Mouse (Mus musculus) macrophage (primary cell): ENCODE results near the gene Vsig8. TPM values are rescaled to one million over a fixed set of nuclear protein-coding genes. Genes with fewer than 3 reads are reported as not detected.

ENCODE experiments used
- H3K27ac ChIP-seq: fragments of 350-480 bp; formaldehyde crosslinking; 2 replicates; pipeline ENCODE4 v1.9.0; 2021
- H3K36me3 ChIP-seq: fragments of 350-480 bp; formaldehyde crosslinking; 2 replicates; pipeline ENCODE4 v1.9.0; 2021; ENCODE audit errors: inconsistent target
- H3K4me3 ChIP-seq: fragments of 350-480 bp; formaldehyde crosslinking; 2 replicates; pipeline ENCODE4 v1.9.0; 2021; ENCODE audit errors: inconsistent target
- H3K79me2 ChIP-seq: fragments of 350-480 bp; formaldehyde crosslinking; 2 replicates; pipeline ENCODE4 v1.9.0; 2021; ENCODE audit errors: inconsistent target
- WGBS: methylation state at CpG from one replicate; pipeline ENCODE4 v1.1.7; 2026; ENCODE audit warnings: inconsistent platforms; ENCODE audit not compliant: missing documents; 5-methylcytosine and 5-hydroxymethylcytosine counted together
- polyA plus RNA-seq: library from polyadenylated mRNA; stranded (reverse); fragments of 250-400 nt; gene quantifications from 3 replicates; pipeline ENCODE4 v1.2.4, GENCODE M21; 2018; ENCODE audit warnings: inconsistent platforms

Vsig8 gene
- polyA plus RNA-seq, 1 experiment from 2014 or later = 0.37 TPM

- no peak overlapping the region for H3K4me3 ChIP-seq
- no peak overlapping the region for H3K27ac ChIP-seq
- WGBS = 84% methylated on average over 25 of the region's 26 CpGs
- H3K79me2 ChIP-seq = peaks cover 6% of the 10 kb centered on the region; the same call in 1 of the 2 replicates
- H3K36me3 ChIP-seq = no peaks in the 10 kb centered on the region
Observed at GRCm38 (mm10) chr1:172585612-172586567, 30.2 kb downstream of the Vsig8 start.

- Histone ChIP-seq H3K79me2 (peaks cover 6% of the 10 kb centered on the region; the same call in 1 of the 2 replicates), H3K4me3 (no peak within 1 kb of the TSS), H3K27ac (peak within 1 kb of the TSS; percentile 25; the same call in 1 of the 2 replicates), H3K36me3 (no peaks in the 10 kb centered on the region)
- 23% methylated on average over 7 of the region's 7 CpGs for WGBS
Observed at GRCm38 (mm10) chr1:172590385-172590784, 34.6 kb downstream of the Vsig8 start, which contains the start of gene Slamf8. TSS of gene Slamf8 (minus strand) at chr1:172590568.

GRCm38 (mm10) chr1:172593321-172593720 is 37.6 kb downstream of the Vsig8 start:
- no peak overlapping the region for H3K4me3 ChIP-seq
- H3K36me3 ChIP-seq = no peaks in the 10 kb centered on the region
- no peak overlapping the region for H3K27ac ChIP-seq
- WGBS = 94% methylated on average over 3 of the region's 3 CpGs
- peaks cover 6% of the 10 kb centered on the region; the same call in 1 of the 2 replicates for H3K79me2 ChIP-seq

- Histone ChIP-seq H3K36me3 (no peaks in the 10 kb centered on the region), H3K27ac (no peak overlapping the region), H3K4me3 (no peak overlapping the region), H3K79me2 (peaks cover 6% of the 10 kb centered on the region; the same call in 1 of the 2 replicates)
- 29% methylated on average over 2 of the region's 2 CpGs for WGBS
Observed at GRCm38 (mm10) chr1:172593956-172594355, 38.2 kb downstream of the Vsig8 start.

- no peak overlapping the region for H3K27ac ChIP-seq
- H3K4me3 ChIP-seq = no peak overlapping the region
- no peaks in the 10 kb centered on the region for H3K36me3 ChIP-seq
- H3K79me2 ChIP-seq = peaks cover 5% of the 10 kb centered on the region; the same call in 1 of the 2 replicates
Observed at GRCm38 (mm10) chr1:172594495-172594894, 38.8 kb downstream of the Vsig8 start.

- no peak within 1 kb of the TSS for H3K4me3 ChIP-seq
- H3K27ac ChIP-seq = no peak within 1 kb of the TSS
- no peaks in the 10 kb centered on the region for H3K36me3 ChIP-seq
- H3K79me2 ChIP-seq = no peaks in the 10 kb centered on the region
- 67% methylated on average over 1 of the region's 1 CpGs for WGBS
Observed at GRCm38 (mm10) chr1:172602326-172602725, 46.6 kb downstream of the Vsig8 start, which contains the start of gene Fcrl6. TSS of gene Fcrl6 (minus strand) at chr1:172602551.

GRCm38 (mm10) chr1:172611304-172611703 is 55.6 kb downstream of the Vsig8 start:
- Histone ChIP-seq H3K36me3 (no peaks in the 10 kb centered on the region), H3K4me3 (no peak overlapping the region), H3K27ac (no peak overlapping the region), H3K79me2 (no peaks in the 10 kb centered on the region)
- 87% methylated on average over 10 of the region's 10 CpGs for WGBS

GRCm38 (mm10) chr1:172612745-172613144 is 57.0 kb downstream of the Vsig8 start:
- no peaks in the 10 kb centered on the region for H3K79me2 ChIP-seq
- WGBS = 33% methylated on average over 1 of the region's 1 CpGs
- H3K36me3 ChIP-seq = no peaks in the 10 kb centered on the region
- H3K4me3 ChIP-seq = no peak overlapping the region
- H3K27ac ChIP-seq = no peak overlapping the region

Other genes starting within 250 kb of the Vsig8 start
- gene Kcnj9, start 226.6 kb upstream of the Vsig8 start, polyA plus RNA-seq = 0.06 to 0.33 TPM in 2 of 3 replicates, not detected in the other
- 0.28 to 1.9 TPM (median 0.66 TPM) in 3 replicates for gene Kcnj10, start 214.7 kb upstream of the Vsig8 start, polyA plus RNA-seq
- 5.6 to 9.2 TPM (median 7.8 TPM) in 3 replicates for gene Pigm, start 179.4 kb upstream of the Vsig8 start, polyA plus RNA-seq
- gene Slamf9, start 80.6 kb upstream of the Vsig8 start, polyA plus RNA-seq = 8.4 to 43.7 TPM (median 12.1 TPM) in 3 replicates
- 0.24 to 1.5 TPM (median 0.64 TPM) in 3 replicates for gene Igsf9, start 74.2 kb upstream of the Vsig8 start, polyA plus RNA-seq
- 178 to 475 TPM (median 441 TPM) in 3 replicates for gene Tagln2, start 55.9 kb upstream of the Vsig8 start, polyA plus RNA-seq
- 1.6 to 2.7 TPM (median 1.7 TPM) in 3 replicates for gene Cfap45, start 35.1 kb upstream of the Vsig8 start, polyA plus RNA-seq
- gene Slamf8, start 34.6 kb downstream of the Vsig8 start, polyA plus RNA-seq = 4.9 to 26.0 TPM (median 20.1 TPM) in 3 replicates
- not detected in 3 replicates for gene Fcrl6, start 46.6 kb downstream of the Vsig8 start, polyA plus RNA-seq
- gene Dusp23, start 77.0 kb downstream of the Vsig8 start, polyA plus RNA-seq = 11.6 to 19.7 TPM (median 15.7 TPM) in 3 replicates
- not detected in 3 replicates for gene Crp, start 142.1 kb downstream of the Vsig8 start, polyA plus RNA-seq